Mouse (Mus musculus): ENCODE data around the gene Lypd1. TPM values are rescaled to one million over a fixed set of nuclear protein-coding genes. Genes with fewer than 3 reads are reported as not detected.

Gene Lypd1
- polyA plus RNA-seq (2012; rRNA removed) = 2.6 and 4.8 TPM in 2 replicates

DNA sequence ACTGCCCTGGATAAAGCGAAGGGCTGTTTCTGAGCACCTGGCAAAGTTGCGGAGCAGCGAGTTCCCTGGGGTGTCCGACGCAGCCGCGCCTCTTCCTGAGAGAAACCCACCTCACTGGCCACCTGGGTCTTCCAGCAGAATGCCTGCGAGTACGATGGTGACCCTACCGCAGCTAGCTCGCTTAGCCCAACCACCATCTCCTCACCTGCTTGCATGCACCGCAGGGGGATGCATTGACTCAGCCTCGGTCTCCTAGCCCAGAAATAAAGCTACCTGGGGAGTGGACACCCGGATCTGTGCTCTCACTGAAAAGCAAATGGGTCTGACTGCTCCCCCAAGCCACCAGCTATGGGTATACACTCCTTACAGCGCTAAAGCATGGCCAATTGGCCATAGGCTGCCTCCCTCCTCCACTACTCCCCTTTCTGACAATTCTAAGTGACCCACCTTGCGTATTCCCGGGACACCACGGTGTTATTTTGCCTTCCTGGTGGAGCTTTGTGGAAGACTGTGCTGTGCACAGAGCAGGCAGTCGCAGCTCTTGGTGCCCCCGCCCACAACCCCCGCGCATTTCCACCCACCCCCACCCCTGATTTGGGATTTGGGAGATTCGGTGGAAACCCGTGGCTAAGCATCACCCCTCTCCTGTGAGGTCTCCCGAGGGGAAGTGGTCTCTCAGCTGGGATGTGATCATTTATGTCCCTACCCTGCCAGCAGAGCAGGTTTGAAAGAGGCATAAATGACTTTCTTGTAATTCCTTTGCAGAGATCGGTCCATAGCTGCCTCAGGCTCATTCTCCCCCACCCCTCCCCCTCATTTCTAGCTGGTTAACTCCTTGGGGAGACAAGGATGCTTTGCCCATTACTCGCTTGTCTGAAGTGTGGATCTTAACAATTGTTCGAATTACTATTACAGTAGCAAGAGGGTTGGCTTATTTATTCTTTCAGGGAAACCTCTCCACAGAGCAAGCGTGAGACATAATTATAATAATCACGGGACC lies at the start of gene Lypd1:
Gene Lypd1 (minus strand): TSS at position 501 of the 1,000 bp plus-strand sequence.
- Histone ChIP-seq H3K4me1 (replicated peaks; ENCODE audit: control insufficient read depth, insufficient read depth, low read length) (no peaks in the 10 kb centered on the region), H3K27ac (ENCODE audit: control insufficient read depth, insufficient read depth, low read length) (no peak within 1 kb of the TSS), H3K4me3 (ENCODE audit: control insufficient read depth, insufficient read depth, low read length) (no peak within 1 kb of the TSS), H3K27me3 (ENCODE audit: control insufficient read depth, insufficient read depth, low read length) (peaks cover 2% of the 10 kb centered on the region; the same call in 1 of the 2 replicates), H3K36me3 (ENCODE audit: control insufficient read depth, insufficient read depth, low read length) (no peaks in the 10 kb centered on the region)
- WGBS = 16% methylated on average over 30 of the region's 30 CpGs
- TF ChIP-seq CTCF (IDR thresholded peaks at IDR 0.05; ENCODE audit: borderline replicate concordance, control insufficient read depth, extremely low read depth, insufficient read depth, low read length, poor library complexity) (no peak), POLR2A (IDR thresholded peaks at IDR 0.05; ENCODE audit: control insufficient read depth, extremely low read depth, insufficient read depth, low read length, poor library complexity) (no peak)
- DNase-seq = no peak

DNA sequence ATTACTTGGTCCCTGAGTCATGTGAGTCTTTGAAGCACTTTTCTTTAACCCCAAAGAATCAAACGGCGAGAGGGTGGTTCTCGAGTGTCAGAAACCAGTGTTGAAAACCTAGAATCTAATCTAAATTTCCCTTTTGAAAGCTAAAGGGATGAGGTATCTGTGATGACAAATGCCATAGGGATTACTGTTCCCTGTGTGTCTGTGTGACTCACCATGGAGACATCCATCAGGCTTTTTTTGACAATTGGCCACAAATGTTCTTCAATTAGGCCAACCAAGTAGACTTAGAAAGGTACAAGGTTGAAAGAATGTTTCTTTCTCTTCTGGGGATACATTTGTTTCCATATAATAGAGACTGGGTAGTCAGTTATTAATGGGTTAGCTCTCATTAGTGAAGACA lies 38.1 kb upstream of the Lypd1 start:
- Histone ChIP-seq H3K27ac (ENCODE audit: control insufficient read depth, insufficient read depth, low read length) (no peak overlapping the region), H3K36me3 (ENCODE audit: control insufficient read depth, insufficient read depth, low read length) (no peaks in the 10 kb centered on the region), H3K27me3 (ENCODE audit: control insufficient read depth, insufficient read depth, low read length) (no peaks in the 10 kb centered on the region), H3K4me3 (ENCODE audit: control insufficient read depth, insufficient read depth, low read length) (no peak overlapping the region), H3K4me1 (replicated peaks; ENCODE audit: control insufficient read depth, insufficient read depth, low read length) (no peaks in the 10 kb centered on the region)
- 81% methylated on average over 3 of the region's 3 CpGs for WGBS
- no peak for TF ChIP-seq POLR2A (IDR thresholded peaks at IDR 0.05; ENCODE audit: control insufficient read depth, extremely low read depth, insufficient read depth, low read length, poor library complexity)
- no peak for TF ChIP-seq CTCF (IDR thresholded peaks at IDR 0.05; ENCODE audit: borderline replicate concordance, control insufficient read depth, extremely low read depth, insufficient read depth, low read length, poor library complexity)
- no peak for DNase-seq

DNA sequence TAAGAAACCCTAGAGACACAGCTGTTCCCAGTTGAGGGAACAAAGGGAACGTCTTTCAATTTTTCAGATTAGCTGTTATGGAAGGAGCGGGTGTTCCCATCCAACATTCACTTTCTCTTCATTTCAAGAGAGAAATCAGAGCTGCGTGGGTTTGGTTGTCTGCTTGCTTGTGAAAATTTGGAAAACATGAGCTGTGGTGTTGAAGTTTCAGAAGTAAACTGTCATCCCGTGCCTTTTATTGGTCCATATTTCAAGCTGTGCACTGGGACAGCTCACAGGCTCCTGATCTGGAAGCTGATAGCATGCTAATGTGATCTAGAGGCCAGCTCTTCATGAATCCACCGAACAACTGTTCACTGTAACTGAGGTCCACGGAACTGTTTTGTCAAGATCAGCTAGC lies 36.2 kb upstream of the Lypd1 start:
- H3K27me3 ChIP-seq (ENCODE audit: control insufficient read depth, insufficient read depth, low read length) = no peaks in the 10 kb centered on the region
- DNase-seq = no peak
- H3K27ac ChIP-seq (ENCODE audit: control insufficient read depth, insufficient read depth, low read length) = no peak overlapping the region
- 84% methylated on average over 6 of the region's 6 CpGs for WGBS
- TF ChIP-seq POLR2A (IDR thresholded peaks at IDR 0.05; ENCODE audit: control insufficient read depth, extremely low read depth, insufficient read depth, low read length, poor library complexity) (no peak), CTCF (IDR thresholded peaks at IDR 0.05; ENCODE audit: borderline replicate concordance, control insufficient read depth, extremely low read depth, insufficient read depth, low read length, poor library complexity) (no peak)
- no peaks in the 10 kb centered on the region for H3K36me3 ChIP-seq (ENCODE audit: control insufficient read depth, insufficient read depth, low read length)
- H3K4me1 ChIP-seq (replicated peaks; ENCODE audit: control insufficient read depth, insufficient read depth, low read length) = no peaks in the 10 kb centered on the region
- no peak overlapping the region for H3K4me3 ChIP-seq (ENCODE audit: control insufficient read depth, insufficient read depth, low read length)

DNA sequence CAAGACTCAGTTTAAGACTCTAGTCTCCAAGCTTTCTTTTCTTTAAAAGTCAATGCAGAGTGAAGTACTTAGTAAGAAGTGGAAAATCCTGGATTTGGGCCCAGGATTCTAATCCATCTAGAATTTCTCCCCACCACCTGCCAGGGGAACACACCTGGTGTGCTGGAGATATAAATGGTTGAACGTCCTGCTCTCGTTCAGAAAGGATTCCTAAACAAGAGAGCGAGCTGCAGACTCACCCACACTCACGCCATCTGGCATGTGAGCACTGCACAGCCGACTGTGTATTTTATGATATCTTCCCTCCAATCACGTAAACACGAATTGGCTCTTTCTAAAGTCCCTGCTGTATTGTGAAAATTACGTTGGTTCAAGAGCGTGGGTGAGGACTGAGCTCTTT lies 32.2 kb upstream of the Lypd1 start:
- no peak for DNase-seq
- Histone ChIP-seq H3K4me1 (replicated peaks; ENCODE audit: control insufficient read depth, insufficient read depth, low read length) (no peaks in the 10 kb centered on the region), H3K36me3 (ENCODE audit: control insufficient read depth, insufficient read depth, low read length) (no peaks in the 10 kb centered on the region), H3K27ac (ENCODE audit: control insufficient read depth, insufficient read depth, low read length) (no peak overlapping the region), H3K4me3 (ENCODE audit: control insufficient read depth, insufficient read depth, low read length) (no peak overlapping the region), H3K27me3 (ENCODE audit: control insufficient read depth, insufficient read depth, low read length) (no peaks in the 10 kb centered on the region)
- 81% methylated on average over 9 of the region's 9 CpGs for WGBS
- TF ChIP-seq POLR2A (IDR thresholded peaks at IDR 0.05; ENCODE audit: control insufficient read depth, extremely low read depth, insufficient read depth, low read length, poor library complexity) (no peak), CTCF (IDR thresholded peaks at IDR 0.05; ENCODE audit: borderline replicate concordance, control insufficient read depth, extremely low read depth, insufficient read depth, low read length, poor library complexity) (no peak)

DNA sequence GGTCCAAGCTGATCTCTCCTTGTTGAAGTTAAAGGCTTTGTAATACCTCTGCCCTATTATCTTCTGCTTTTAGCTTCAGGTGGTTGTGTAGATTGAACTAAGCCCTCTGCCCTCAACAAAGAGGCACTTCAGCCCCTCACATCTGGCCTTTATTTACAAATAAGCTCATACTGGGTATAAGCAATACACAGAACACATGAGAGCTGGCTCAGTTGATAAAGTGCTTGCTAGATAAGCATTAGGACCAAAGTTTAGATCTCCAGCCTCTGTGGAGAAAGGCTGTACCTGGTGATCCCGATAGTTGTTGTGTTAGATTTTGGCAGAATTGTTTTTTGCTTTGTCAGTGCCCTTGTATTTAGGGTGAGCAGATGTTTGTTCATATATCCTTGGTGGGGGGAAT lies 30.4 kb upstream of the Lypd1 start:
- no peak overlapping the region for H3K27ac ChIP-seq (ENCODE audit: control insufficient read depth, insufficient read depth, low read length)
- DNase-seq = no peak
- no peaks in the 10 kb centered on the region for H3K4me1 ChIP-seq (replicated peaks; ENCODE audit: control insufficient read depth, insufficient read depth, low read length)
- H3K4me3 ChIP-seq (ENCODE audit: control insufficient read depth, insufficient read depth, low read length) = no peak overlapping the region
- 93% methylated on average over 1 of the region's 1 CpGs for WGBS
- TF ChIP-seq CTCF (IDR thresholded peaks at IDR 0.05; ENCODE audit: borderline replicate concordance, control insufficient read depth, extremely low read depth, insufficient read depth, low read length, poor library complexity) (no peak), POLR2A (IDR thresholded peaks at IDR 0.05; ENCODE audit: control insufficient read depth, extremely low read depth, insufficient read depth, low read length, poor library complexity) (no peak)
- H3K27me3 ChIP-seq (ENCODE audit: control insufficient read depth, insufficient read depth, low read length) = no peaks in the 10 kb centered on the region
- H3K36me3 ChIP-seq (ENCODE audit: control insufficient read depth, insufficient read depth, low read length) = no peaks in the 10 kb centered on the region

DNA sequence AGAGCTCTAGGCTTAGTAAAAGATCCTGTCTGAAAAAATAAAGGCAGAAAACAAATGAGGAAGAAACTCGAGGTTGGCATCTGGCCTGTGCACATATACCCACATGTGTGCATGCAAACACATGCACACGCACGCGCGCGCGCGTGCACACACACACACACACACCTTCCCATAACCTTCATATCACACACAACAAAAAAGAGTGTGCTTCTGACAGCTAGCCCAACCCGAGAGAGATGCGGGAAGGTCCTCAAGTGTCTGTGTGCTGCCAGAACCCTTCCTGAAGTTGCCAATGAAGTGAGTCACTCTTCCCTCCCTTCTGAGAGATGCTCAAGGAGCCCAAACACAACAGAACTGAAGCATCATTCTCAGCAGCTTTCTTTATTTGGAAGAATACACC lies 12.6 kb upstream of the Lypd1 start:
- WGBS = 94% methylated on average over 10 of the region's 10 CpGs
- Histone ChIP-seq H3K27ac (ENCODE audit: control insufficient read depth, insufficient read depth, low read length) (no peak overlapping the region), H3K4me3 (ENCODE audit: control insufficient read depth, insufficient read depth, low read length) (no peak overlapping the region), H3K27me3 (ENCODE audit: control insufficient read depth, insufficient read depth, low read length) (no peaks in the 10 kb centered on the region), H3K36me3 (ENCODE audit: control insufficient read depth, insufficient read depth, low read length) (no peaks in the 10 kb centered on the region), H3K4me1 (replicated peaks; ENCODE audit: control insufficient read depth, insufficient read depth, low read length) (no peaks in the 10 kb centered on the region)
- no peak for TF ChIP-seq CTCF (IDR thresholded peaks at IDR 0.05; ENCODE audit: borderline replicate concordance, control insufficient read depth, extremely low read depth, insufficient read depth, low read length, poor library complexity)
- TF ChIP-seq POLR2A (IDR thresholded peaks at IDR 0.05; ENCODE audit: control insufficient read depth, extremely low read depth, insufficient read depth, low read length, poor library complexity) = no peak
- no peak for DNase-seq

Data from thymus, adult 2 months (tissue).